Mouse (Mus musculus): ENCODE results near the gene Ss18l1. TPM values are rescaled to one million over a fixed set of nuclear protein-coding genes. Genes with fewer than 3 reads are reported as not detected.

The Ss18l1 gene
- 3.2 and 3.5 TPM in 2 replicates for polyA plus RNA-seq (2015; fragmentation: Nextera tagmentation; extraction: Ambion mirVana)

DNA sequence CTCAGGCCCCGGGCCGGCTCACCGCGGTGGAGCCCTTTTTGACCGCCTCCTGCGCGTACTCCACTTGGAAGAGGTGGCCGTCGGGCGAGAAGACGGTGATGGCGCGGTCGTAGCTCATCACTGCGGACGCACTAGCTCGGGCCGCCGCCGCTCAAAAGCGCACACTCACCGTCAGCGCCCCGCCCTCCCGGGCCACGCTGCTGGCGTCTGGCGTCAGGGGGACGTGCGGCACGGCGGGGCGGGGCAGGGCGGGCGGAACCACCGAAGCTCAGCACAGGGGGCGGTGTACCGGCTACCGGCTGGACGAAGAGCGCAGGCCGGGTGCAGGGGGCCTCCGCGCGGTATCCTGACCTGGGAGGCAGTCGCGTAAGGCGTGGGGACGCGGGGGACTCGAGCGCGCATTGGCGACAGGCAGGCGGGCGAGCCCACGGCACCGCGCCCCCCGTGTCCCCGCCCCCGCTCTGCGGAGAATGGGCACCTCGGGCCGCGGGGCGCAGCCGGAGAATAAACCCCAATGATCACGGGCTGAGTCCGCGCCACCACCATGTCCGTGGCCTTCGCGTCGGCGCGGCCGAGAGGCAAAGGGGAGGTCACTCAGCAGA is at the start of gene Ss18l1, which contains the start of gene Psma7:
Gene Ss18l1, plus strand, starts transcription at position 254 of the 602 bp plus-strand sequence.
Gene Psma7, minus strand, starts transcription at position 178 of the 602 bp plus-strand sequence.
- peak within 1 kb of the TSS; percentile 95 for H3K9ac ChIP-seq (ENCODE audit: low read length)

DNA sequence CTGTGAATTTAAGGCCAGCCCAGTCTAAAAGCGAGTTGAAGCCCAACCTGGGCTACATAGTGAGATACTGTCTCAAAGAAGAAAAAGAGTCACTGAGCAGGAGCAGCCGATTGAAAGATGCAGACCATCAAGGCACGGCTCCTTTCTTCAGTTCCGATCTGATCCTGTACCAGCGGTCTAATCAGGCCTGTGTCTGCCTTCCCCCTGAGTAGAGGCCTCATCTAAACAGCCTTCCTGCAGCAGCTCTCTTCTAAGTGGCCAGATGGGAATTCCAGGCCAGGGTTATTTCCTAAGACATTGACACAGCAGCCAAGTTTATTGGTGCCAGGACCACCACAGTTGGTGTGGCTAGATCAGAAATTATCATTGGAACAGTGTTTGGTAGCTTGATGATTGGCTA is 49.2 kb upstream of the Ss18l1 start:
- Histone ChIP-seq H3K4me2 (ENCODE audit: low read depth, low read length) (no peak overlapping the region), H3K9ac (ENCODE audit: low read length) (no peak overlapping the region), H3K27me3 (ENCODE audit: control insufficient read depth, insufficient read depth, low read length) (no peaks in the 10 kb centered on the region), H3K4me3 (ENCODE audit: low read length) (no peak overlapping the region), H3K9me3 (replicated peaks; ENCODE audit: control insufficient read depth, low read length) (no peaks in the 10 kb centered on the region), H3K27ac (ENCODE audit: low read length) (no peak overlapping the region), H3K36me3 (ENCODE audit: control insufficient read depth, insufficient read depth) (no peaks in the 10 kb centered on the region), H3K4me1 (ENCODE audit: control insufficient read depth, insufficient read depth, low read length) (peaks cover 6% of the 10 kb centered on the region; the same call in 1 of the 2 replicates)
- 77% methylated on average over 5 of the region's 5 CpGs for WGBS
- ATAC-seq (replicated peaks; ENCODE audit: extremely low read depth, insufficient read depth, low FRiP score): no peak

More for the DNA sequence above, at the start of gene Ss18l1, which contains the start of gene Psma7:
- no peaks in the 10 kb centered on the region for H3K9me3 ChIP-seq (replicated peaks; ENCODE audit: control insufficient read depth, low read length)
- peaks cover 23% of the 10 kb centered on the region for H3K4me1 ChIP-seq (ENCODE audit: control insufficient read depth, insufficient read depth, low read length)
- ATAC-seq (replicated peaks; ENCODE audit: extremely low read depth, insufficient read depth, low FRiP score): peak; percentile 94
- no peaks in the 10 kb centered on the region for H3K27me3 ChIP-seq (ENCODE audit: control insufficient read depth, insufficient read depth, low read length)
- WGBS: under 1% methylated on average over 73 of the region's 78 CpGs
- H3K36me3 ChIP-seq (ENCODE audit: control insufficient read depth, insufficient read depth): peaks cover 17% of the 10 kb centered on the region
- H3K27ac ChIP-seq (ENCODE audit: low read length): peak within 1 kb of the TSS; percentile 92
- H3K4me3 ChIP-seq (ENCODE audit: low read length): peak within 1 kb of the TSS; percentile 97
- H3K4me2 ChIP-seq (ENCODE audit: low read depth, low read length): peak within 1 kb of the TSS; percentile 80

DNA sequence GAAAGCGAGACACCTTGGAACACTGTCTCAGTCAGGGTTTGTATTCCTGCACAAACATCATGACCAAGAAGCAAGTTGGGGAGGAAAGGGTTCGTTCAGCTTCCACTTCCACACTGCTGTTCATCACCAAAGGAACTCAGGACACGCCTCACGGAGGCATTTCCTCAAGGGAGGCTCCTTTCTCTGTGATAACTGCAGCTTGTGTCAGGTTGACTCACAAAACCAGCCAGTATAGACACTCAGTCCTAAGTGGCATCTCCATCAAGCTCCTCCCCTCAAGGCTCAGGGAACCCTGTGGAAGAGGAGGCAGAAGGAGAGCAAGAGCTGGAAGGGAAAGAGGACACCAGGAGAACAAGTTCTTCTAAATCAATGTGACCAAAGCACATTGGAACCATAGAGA is 43.9 kb upstream of the Ss18l1 start:
- no peaks in the 10 kb centered on the region for H3K4me1 ChIP-seq (ENCODE audit: control insufficient read depth, insufficient read depth, low read length)
- H3K27me3 ChIP-seq (ENCODE audit: control insufficient read depth, insufficient read depth, low read length): no peaks in the 10 kb centered on the region
- WGBS: 55% methylated on average over 4 of the region's 4 CpGs
- no peak overlapping the region for H3K4me3 ChIP-seq (ENCODE audit: low read length)
- H3K4me2 ChIP-seq (ENCODE audit: low read depth, low read length): no peak overlapping the region
- no peak for ATAC-seq (replicated peaks; ENCODE audit: extremely low read depth, insufficient read depth, low FRiP score)
- H3K27ac ChIP-seq (ENCODE audit: low read length): no peak overlapping the region
- no peaks in the 10 kb centered on the region for H3K9me3 ChIP-seq (replicated peaks; ENCODE audit: control insufficient read depth, low read length)
- H3K9ac ChIP-seq (ENCODE audit: low read length): no peak overlapping the region
- no peaks in the 10 kb centered on the region for H3K36me3 ChIP-seq (ENCODE audit: control insufficient read depth, insufficient read depth)

DNA sequence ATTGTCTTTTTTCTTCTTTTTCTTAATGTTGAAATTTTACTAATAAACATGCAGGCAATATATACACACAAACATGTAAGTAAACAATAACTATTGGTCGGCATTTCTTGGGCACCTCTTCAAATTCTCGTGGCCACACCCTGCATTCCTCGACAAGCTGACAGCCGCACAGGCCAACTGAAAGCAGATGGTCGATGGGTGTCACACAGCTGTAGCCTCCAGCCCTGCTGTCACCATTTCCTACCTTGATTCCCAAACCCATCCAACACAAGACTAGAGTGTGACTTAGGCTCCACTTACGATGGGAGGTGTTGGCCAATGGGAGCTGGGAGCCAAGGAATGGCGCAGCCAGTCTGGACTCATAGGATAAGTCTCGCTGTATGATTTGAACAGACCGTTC is 40.7 kb upstream of the Ss18l1 start:
- ATAC-seq (replicated peaks; ENCODE audit: extremely low read depth, insufficient read depth, low FRiP score): no peak
- Histone ChIP-seq H3K9me3 (replicated peaks; ENCODE audit: control insufficient read depth, low read length) (no peaks in the 10 kb centered on the region), H3K4me1 (ENCODE audit: control insufficient read depth, insufficient read depth, low read length) (no peaks in the 10 kb centered on the region), H3K9ac (ENCODE audit: low read length) (no peak overlapping the region), H3K27me3 (ENCODE audit: control insufficient read depth, insufficient read depth, low read length) (no peaks in the 10 kb centered on the region), H3K4me3 (ENCODE audit: low read length) (no peak overlapping the region), H3K4me2 (ENCODE audit: low read depth, low read length) (no peak overlapping the region), H3K36me3 (ENCODE audit: control insufficient read depth, insufficient read depth) (no peaks in the 10 kb centered on the region), H3K27ac (ENCODE audit: low read length) (no peak overlapping the region)
- WGBS: 82% methylated on average over 9 of the region's 9 CpGs

DNA sequence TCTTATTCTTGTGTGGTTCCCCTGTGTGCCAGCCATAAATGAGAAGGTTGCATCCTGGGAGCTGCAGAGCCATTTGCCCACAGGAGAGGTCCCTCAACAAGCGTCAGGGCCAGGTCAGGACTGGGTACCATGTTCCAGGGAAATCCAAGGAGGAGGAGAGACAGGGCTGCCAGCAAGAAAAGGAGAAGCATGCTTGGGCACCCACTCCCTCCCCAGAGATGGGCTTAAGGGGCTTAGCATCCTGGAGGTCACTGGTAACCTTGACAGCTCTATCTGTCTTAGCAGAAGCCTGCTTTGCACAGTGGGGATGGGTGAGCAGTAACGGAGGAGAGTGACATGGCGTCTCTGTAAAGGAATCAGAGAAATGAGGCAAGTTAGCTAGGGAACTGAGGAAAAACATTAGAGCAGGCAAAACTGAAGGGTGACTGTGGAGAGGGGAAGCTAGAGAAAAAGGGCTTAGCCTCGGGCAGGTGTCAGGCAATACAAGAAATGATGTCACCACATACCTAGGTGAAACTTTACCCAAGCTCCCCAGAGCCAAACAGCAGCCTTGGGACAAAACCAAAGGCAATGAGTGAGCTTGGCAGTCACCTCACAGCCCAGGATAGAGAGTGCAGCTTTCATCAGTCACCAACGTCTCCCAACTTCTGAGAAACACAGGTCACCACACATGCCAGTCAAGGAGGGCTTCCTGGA is 36.5 kb upstream of the Ss18l1 start:
- H3K4me1 ChIP-seq (ENCODE audit: control insufficient read depth, insufficient read depth, low read length): no peaks in the 10 kb centered on the region

DNA sequence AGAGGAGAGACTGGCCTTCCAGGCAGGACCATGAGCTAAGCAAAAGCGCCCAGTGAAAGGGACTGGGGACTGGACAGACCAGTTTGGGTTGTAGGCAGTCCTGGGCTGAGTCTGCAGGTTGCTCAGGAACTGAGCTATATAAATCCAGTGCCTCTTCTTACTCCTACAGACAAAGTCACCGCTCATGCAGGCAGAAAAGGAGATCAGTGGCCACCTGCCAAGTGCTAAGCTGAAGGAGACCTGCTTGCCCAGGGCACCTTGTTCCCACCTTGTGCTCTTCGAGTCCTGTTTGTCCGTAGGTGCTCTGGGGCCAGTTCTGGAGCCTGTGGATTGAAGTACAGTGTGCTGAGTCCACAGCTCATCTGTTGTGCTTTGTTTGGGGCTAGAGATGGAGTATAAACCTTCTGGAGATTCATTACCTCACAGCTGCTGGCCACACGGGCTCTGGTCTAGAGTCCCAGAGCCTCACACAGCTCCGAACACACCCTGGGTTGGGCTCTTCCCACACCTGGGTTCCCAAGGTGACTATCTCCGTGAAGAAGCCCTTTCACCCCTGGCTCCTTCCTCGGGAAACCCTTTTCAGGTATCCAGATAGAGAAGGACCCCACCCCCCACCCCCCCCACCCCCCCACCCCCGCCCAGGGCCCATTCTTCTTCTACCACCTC is 35.8 kb upstream of the Ss18l1 start:
- Histone ChIP-seq H3K4me2 (ENCODE audit: low read depth, low read length) (no peak overlapping the region), H3K9me3 (replicated peaks; ENCODE audit: control insufficient read depth, low read length) (peaks cover 3% of the 10 kb centered on the region; the same call in 1 of the 2 replicates), H3K27ac (ENCODE audit: low read length) (no peak overlapping the region), H3K4me1 (ENCODE audit: control insufficient read depth, insufficient read depth, low read length) (no peaks in the 10 kb centered on the region), H3K27me3 (ENCODE audit: control insufficient read depth, insufficient read depth, low read length) (no peaks in the 10 kb centered on the region), H3K4me3 (ENCODE audit: low read length) (no peak overlapping the region), H3K9ac (ENCODE audit: low read length) (no peak overlapping the region), H3K36me3 (ENCODE audit: control insufficient read depth, insufficient read depth) (no peaks in the 10 kb centered on the region)
- no peak for ATAC-seq (replicated peaks; ENCODE audit: extremely low read depth, insufficient read depth, low FRiP score)
- WGBS: 30% methylated on average over 9 of the region's 9 CpGs

More for the DNA sequence above, 36.5 kb upstream of the Ss18l1 start:
- H3K27me3 ChIP-seq (ENCODE audit: control insufficient read depth, insufficient read depth, low read length): no peaks in the 10 kb centered on the region
- H3K9ac ChIP-seq (ENCODE audit: low read length): no peak overlapping the region
- H3K27ac ChIP-seq (ENCODE audit: low read length): no peak overlapping the region
- peaks cover 3% of the 10 kb centered on the region; the same call in 1 of the 2 replicates for H3K9me3 ChIP-seq (replicated peaks; ENCODE audit: control insufficient read depth, low read length)
- no peak overlapping the region for H3K4me2 ChIP-seq (ENCODE audit: low read depth, low read length)
- no peaks in the 10 kb centered on the region for H3K36me3 ChIP-seq (ENCODE audit: control insufficient read depth, insufficient read depth)
- WGBS: 46% methylated on average over 5 of the region's 5 CpGs
- H3K4me3 ChIP-seq (ENCODE audit: low read length): no peak overlapping the region
- ATAC-seq (replicated peaks; ENCODE audit: extremely low read depth, insufficient read depth, low FRiP score): no peak

DNA sequence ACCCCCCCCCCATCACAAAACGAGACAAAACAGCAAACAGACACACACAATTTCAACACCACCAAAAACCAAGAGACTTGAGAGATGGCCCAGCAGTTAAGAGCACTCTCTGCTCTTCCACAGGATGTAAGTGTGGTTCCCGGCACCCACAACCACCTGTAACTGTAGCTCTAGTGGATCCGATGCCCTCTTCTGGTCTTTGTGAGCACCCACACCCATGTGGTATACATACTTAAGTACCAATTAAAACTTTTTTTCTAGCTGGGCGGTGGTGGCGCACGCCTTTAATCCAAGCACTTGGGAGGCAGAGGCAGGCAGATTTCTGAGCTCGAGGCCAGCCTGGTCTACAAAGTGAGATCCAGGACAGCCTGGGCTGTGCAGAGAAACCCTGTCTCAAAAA is 31.6 kb upstream of the Ss18l1 start:
- Histone ChIP-seq H3K27ac (ENCODE audit: low read length) (no peak overlapping the region), H3K4me1 (ENCODE audit: control insufficient read depth, insufficient read depth, low read length) (no peaks in the 10 kb centered on the region), H3K4me2 (ENCODE audit: low read depth, low read length) (no peak overlapping the region), H3K9me3 (replicated peaks; ENCODE audit: control insufficient read depth, low read length) (peaks cover 3% of the 10 kb centered on the region; the same call in 1 of the 2 replicates), H3K27me3 (ENCODE audit: control insufficient read depth, insufficient read depth, low read length) (no peaks in the 10 kb centered on the region), H3K36me3 (ENCODE audit: control insufficient read depth, insufficient read depth) (no peaks in the 10 kb centered on the region), H3K9ac (ENCODE audit: low read length) (no peak overlapping the region), H3K4me3 (ENCODE audit: low read length) (no peak overlapping the region)
- WGBS: 87% methylated on average over 7 of the region's 7 CpGs
- no peak for ATAC-seq (replicated peaks; ENCODE audit: extremely low read depth, insufficient read depth, low FRiP score)

DNA sequence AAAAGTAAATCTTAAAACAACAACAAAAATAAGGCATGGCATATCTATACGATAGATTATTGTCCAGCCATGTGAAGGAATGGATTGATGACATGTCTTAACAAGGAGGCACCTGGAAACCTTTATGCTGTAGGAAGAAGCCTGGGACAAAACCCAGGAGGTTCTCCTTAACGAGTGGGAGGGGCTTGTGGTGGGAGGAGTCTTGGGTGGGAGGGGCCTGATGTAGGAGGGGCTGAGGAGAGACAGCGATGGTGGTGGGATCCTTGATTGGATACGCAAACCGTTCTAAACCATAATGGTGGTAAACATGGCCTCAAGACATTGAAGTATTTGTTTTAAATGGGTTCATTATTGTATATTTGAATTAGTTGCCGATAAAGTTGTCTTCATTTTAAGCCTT is 30.9 kb upstream of the Ss18l1 start:
- no peak overlapping the region for H3K4me3 ChIP-seq (ENCODE audit: low read length)
- 84% methylated on average over 6 of the region's 6 CpGs for WGBS
- H3K4me1 ChIP-seq (ENCODE audit: control insufficient read depth, insufficient read depth, low read length): no peaks in the 10 kb centered on the region
- H3K36me3 ChIP-seq (ENCODE audit: control insufficient read depth, insufficient read depth): no peaks in the 10 kb centered on the region
- no peaks in the 10 kb centered on the region for H3K27me3 ChIP-seq (ENCODE audit: control insufficient read depth, insufficient read depth, low read length)
- H3K9ac ChIP-seq (ENCODE audit: low read length): no peak overlapping the region
- ATAC-seq (replicated peaks; ENCODE audit: extremely low read depth, insufficient read depth, low FRiP score): no peak
- H3K4me2 ChIP-seq (ENCODE audit: low read depth, low read length): no peak overlapping the region
- H3K9me3 ChIP-seq (replicated peaks; ENCODE audit: control insufficient read depth, low read length): peaks cover 3% of the 10 kb centered on the region; the same call in 1 of the 2 replicates
- no peak overlapping the region for H3K27ac ChIP-seq (ENCODE audit: low read length)

DNA sequence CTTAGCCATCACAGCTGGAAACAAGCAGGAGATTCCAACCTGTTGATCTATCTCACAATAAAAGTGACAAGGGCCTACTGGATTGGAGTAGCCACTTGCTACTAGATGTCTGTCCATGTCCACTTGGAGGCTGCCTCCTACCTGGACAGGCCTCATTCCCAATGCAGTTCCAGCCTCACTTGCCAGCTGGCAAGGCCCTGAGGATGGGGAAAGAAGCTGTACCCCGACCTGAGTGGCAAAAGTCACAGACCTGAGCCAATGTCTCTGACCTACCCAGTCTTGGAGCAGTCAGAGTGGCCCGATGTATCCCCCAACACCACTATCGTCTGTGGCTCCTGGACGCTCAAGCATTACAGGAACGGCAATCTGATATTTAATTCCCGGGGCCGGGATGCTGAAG is 28.6 kb upstream of the Ss18l1 start:
- Histone ChIP-seq H3K36me3 (ENCODE audit: control insufficient read depth, insufficient read depth) (no peaks in the 10 kb centered on the region), H3K4me3 (ENCODE audit: low read length) (no peak overlapping the region), H3K4me1 (ENCODE audit: control insufficient read depth, insufficient read depth, low read length) (no peaks in the 10 kb centered on the region), H3K27me3 (ENCODE audit: control insufficient read depth, insufficient read depth, low read length) (no peaks in the 10 kb centered on the region), H3K27ac (ENCODE audit: low read length) (no peak overlapping the region), H3K9me3 (replicated peaks; ENCODE audit: control insufficient read depth, low read length) (peaks cover 3% of the 10 kb centered on the region; the same call in 1 of the 2 replicates), H3K4me2 (ENCODE audit: low read depth, low read length) (no peak overlapping the region), H3K9ac (ENCODE audit: low read length) (no peak overlapping the region)
- ATAC-seq (replicated peaks; ENCODE audit: extremely low read depth, insufficient read depth, low FRiP score): no peak
- WGBS: 88% methylated on average over 7 of the region's 7 CpGs

Measured in heart, embryonic 16.5 days (tissue).